In genomic region chr11:104171281-104171781, GRCm38 (mm10) we compare ENCODE assay signal across 8 mouse cellular contexts. TPM values are rescaled to one million over a fixed set of nuclear protein-coding genes. Genes with fewer than 3 reads are reported as not detected.
DNase-seq lines count a peak whose midpoint lies in the region; ATAC-seq and TF ChIP-seq lines count a peak whose summit lies in the region.
"Had no signal": no experiment of that assay in that cellular context is flagged by ENCODE, and none has a peak within 500 bp of the region (broad histone marks: within the 10 kb centered on the region; RNA-seq: fewer than 3 reads in every experiment).

No protein-coding gene starts in this region.

- DNase-seq in MEL (ENCODE audit: low read depth, low spot score): peak; percentile 60
- peak; percentile 53 to 64 for DNase-seq in adrenal gland, postnatal 36 days
- peak; percentile 73 for DNase-seq in embryonic facial prominence, embryonic 11.5 days (ENCODE audit: low spot score)
- peak; percentile 75 to 82 for DNase-seq in left cerebral cortex, adult 2 months (ENCODE audit: extremely low spot score in 1 of 2, low spot score in 2 of 2)

- H3K4me2 ChIP-seq in embryonic facial prominence, embryonic 11.5 days (ENCODE audit: low read depth, low read length): no peak overlapping the region
- peak overlapping the region; percentile 28; the same call in 1 of the 2 replicates for H3K4me2 ChIP-seq in hindbrain, embryonic 12.5 days (replicated peaks)
- peak overlapping the region; percentile 13; the same call in 1 of the 2 replicates for H3K4me2 ChIP-seq in midbrain, embryonic 12.5 days (replicated peaks)

- peak; percentile 84 for TF ChIP-seq RAD21 in MEL (IDR thresholded peaks at IDR 0.05; ENCODE audit: low read depth, low read length)

- no peak for TF ChIP-seq POLR2A in MEL (IDR thresholded peaks at IDR 0.05; ENCODE audit: control insufficient read depth in 1 of 2, insufficient read depth in 1 of 2, low read depth in 1 of 2, low read length in 2 of 2, poor library complexity in 1 of 2)
- TF ChIP-seq POLR2A in small intestine, adult 2 months (IDR thresholded peaks at IDR 0.05; ENCODE audit: low read depth, low read length): no peak

- no peaks in the 10 kb centered on the region for H3K9me3 ChIP-seq in MEL (replicated peaks; ENCODE audit: insufficient read depth, low read length)
- no peaks in the 10 kb centered on the region for H3K9me3 ChIP-seq in embryonic facial prominence, embryonic 11.5 days (replicated peaks; ENCODE audit: control insufficient read depth, low read length)
- no peaks in the 10 kb centered on the region for H3K9me3 ChIP-seq in hindbrain, embryonic 12.5 days (replicated peaks)
- no peaks in the 10 kb centered on the region for H3K9me3 ChIP-seq in midbrain, embryonic 12.5 days

- peak; percentile 89 to 97 (median 95) for TF ChIP-seq CTCF in MEL (IDR thresholded peaks at IDR 0.05 in 2 of 3, conservative IDR thresholded peaks at IDR 0.05 in 1 of 3; ENCODE audit: control insufficient read depth in 1 of 3, insufficient read depth in 1 of 3, low read depth in 2 of 3, low read length in 3 of 3, poor library complexity in 1 of 3, severe bottlenecking in 1 of 3)
- peak; percentile 96 for TF ChIP-seq CTCF in left cerebral cortex, adult 2 months (IDR thresholded peaks at IDR 0.05)
- TF ChIP-seq CTCF in small intestine, adult 2 months (IDR thresholded peaks at IDR 0.05; ENCODE audit: extremely low read depth, insufficient read length, insufficient replicate concordance, low read depth, low read length): peak; percentile 89; the same call in 1 of the 2 replicates

- no peaks in the 10 kb centered on the region; a peak in 1 of 4 replicates for H3K27me3 ChIP-seq in MEL (ENCODE audit: control insufficient read depth in 1 of 2, insufficient read depth in 2 of 2, low read length in 2 of 2)
- no peaks in the 10 kb centered on the region for H3K27me3 ChIP-seq in embryonic facial prominence, embryonic 11.5 days (ENCODE audit: control insufficient read depth, insufficient read depth, low read length)
- no peaks in the 10 kb centered on the region for H3K27me3 ChIP-seq in hindbrain, embryonic 12.5 days
- peaks cover 17% of the 10 kb centered on the region for H3K27me3 ChIP-seq in midbrain, embryonic 12.5 days
- H3K27me3 ChIP-seq in small intestine, adult 2 months (ENCODE audit: control insufficient read depth, insufficient read depth, low read length): no peaks in the 10 kb centered on the region

- no peak for ATAC-seq in embryonic facial prominence, embryonic 11.5 days (replicated peaks; ENCODE audit: insufficient number of reproducible peaks, low FRiP score, low TSS enrichment, low read depth)
- ATAC-seq in hindbrain, embryonic 12.5 days (ENCODE audit: low FRiP score): peak; percentile 32; the same call in 1 of the 2 replicates
- ATAC-seq in midbrain, embryonic 12.5 days (ENCODE audit: low FRiP score, low read depth): peak; percentile 49

- H3K27ac ChIP-seq in MEL (ENCODE audit: control insufficient read depth, low read depth, low read length): no peak overlapping the region
- H3K27ac ChIP-seq in embryonic facial prominence, embryonic 11.5 days (replicated peaks; ENCODE audit: low read depth, low read length): no peak overlapping the region
- no peak overlapping the region for H3K27ac ChIP-seq in hindbrain, embryonic 12.5 days
- peak overlapping the region; percentile 45; the same call in 1 of the 2 replicates for H3K27ac ChIP-seq in left cerebral cortex, adult 2 months
- no peak overlapping the region for H3K27ac ChIP-seq in midbrain, embryonic 12.5 days (replicated peaks)
- no peak overlapping the region for H3K27ac ChIP-seq in small intestine, adult 2 months (ENCODE audit: insufficient read depth, low read depth, low read length)
- H3K27ac ChIP-seq: macrophage had no signal

- H3K79me2 ChIP-seq in MEL (ENCODE audit: control insufficient read depth, insufficient read depth, low read length, poor library complexity): no peaks in the 10 kb centered on the region

- no peaks in the 10 kb centered on the region for H3K4me1 ChIP-seq in MEL (ENCODE audit: control insufficient read depth in 1 of 2, insufficient read depth in 2 of 2, low read length in 2 of 2)
- no peaks in the 10 kb centered on the region for H3K4me1 ChIP-seq in embryonic facial prominence, embryonic 11.5 days (ENCODE audit: control insufficient read depth, insufficient read depth, low read length)
- H3K4me1 ChIP-seq in hindbrain, embryonic 12.5 days: 0 out of 2 replicates have a peak, but pooled peaks cover 4% of the 10 kb centered on the region
- no peaks in the 10 kb centered on the region for H3K4me1 ChIP-seq in midbrain, embryonic 12.5 days
- no peaks in the 10 kb centered on the region for H3K4me1 ChIP-seq in small intestine, adult 2 months (ENCODE audit: control insufficient read depth, insufficient read depth, insufficient read length, low read length)

- H3K4me3 ChIP-seq in MEL (ENCODE audit: control insufficient read depth in 1 of 2, insufficient read depth in 1 of 2, low read depth in 2 of 2, low read length in 2 of 2): no peak overlapping the region
- H3K4me3 ChIP-seq in embryonic facial prominence, embryonic 11.5 days (ENCODE audit: low read depth, low read length): no peak overlapping the region
- no peak overlapping the region for H3K4me3 ChIP-seq in hindbrain, embryonic 12.5 days
- no peak overlapping the region for H3K4me3 ChIP-seq in left cerebral cortex, adult 2 months
- no peak overlapping the region for H3K4me3 ChIP-seq in midbrain, embryonic 12.5 days
- H3K4me3 ChIP-seq in small intestine, adult 2 months (ENCODE audit: low read depth, low read length): no peak overlapping the region

- no peak overlapping the region for H3K9ac ChIP-seq in MEL (ENCODE audit: control insufficient read depth, low read depth, low read length, poor library complexity, severe bottlenecking)
- H3K9ac ChIP-seq in embryonic facial prominence, embryonic 11.5 days (replicated peaks; ENCODE audit: low read length): no peak overlapping the region
- peak overlapping the region; percentile 47; the same call in 1 of the 2 replicates for H3K9ac ChIP-seq in hindbrain, embryonic 12.5 days
- H3K9ac ChIP-seq in midbrain, embryonic 12.5 days (replicated peaks): no peak overlapping the region

- no peak for TF ChIP-seq EP300 in MEL (IDR thresholded peaks at IDR 0.05; ENCODE audit: low read depth in 1 of 2, low read length in 2 of 2)

- WGBS in embryonic facial prominence, embryonic 11.5 days: 36% methylated on average over 12 of the region's 12 CpGs
- 34% methylated on average over 12 of the region's 12 CpGs for WGBS in hindbrain, embryonic 12.5 days
- WGBS in midbrain, embryonic 12.5 days: 39% methylated on average over 12 of the region's 12 CpGs
- WGBS in small intestine, adult 2 months: 34% methylated on average over 12 of the region's 12 CpGs

- no peaks in the 10 kb centered on the region for H3K36me3 ChIP-seq in MEL (ENCODE audit: control insufficient read depth in 1 of 2, insufficient read depth in 2 of 2, low read length in 2 of 2)
- H3K36me3 ChIP-seq in embryonic facial prominence, embryonic 11.5 days (replicated peaks; ENCODE audit: control insufficient read depth, insufficient read depth, low read depth, low read length): no peaks in the 10 kb centered on the region
- no peaks in the 10 kb centered on the region for H3K36me3 ChIP-seq in hindbrain, embryonic 12.5 days
- no peaks in the 10 kb centered on the region for H3K36me3 ChIP-seq in midbrain, embryonic 12.5 days
- no peaks in the 10 kb centered on the region for H3K36me3 ChIP-seq in small intestine, adult 2 months (ENCODE audit: control insufficient read depth, insufficient read depth, low read length)

- intact Hi-C loops in left cerebral cortex, adult 2 months (cut with DNase I): loop anchor here (1.0 to 2.0 kb wide), 3 partner anchors 39 to 184 kb away; partner anchors contain the start of gene Crhr1

TF ChIP-seq in MEL, 35 proteins besides CTCF, POLR2A, EP300 and RAD21 (continues in another document):
- TF ChIP-seq BHLHE40 (IDR thresholded peaks at IDR 0.05; ENCODE audit: borderline replicate concordance, low read depth, low read length) (0 out of 2 replicates have a peak, but pooled peaks have one; percentile 22), TAL1 (IDR thresholded peaks at IDR 0.05; ENCODE audit: low read length) (no peak), POLR2AphosphoS2 (IDR thresholded peaks at IDR 0.05; ENCODE audit: low read length) (no peak)

RNA-seq across cellular contexts. Expression of gene Sppl2c, which starts 14.8 kb away (rescaled TPM):
- not detected in 2 replicates for total RNA-seq in MEL (2012; rRNA removed)
- not detected for polyA plus RNA-seq in MEL (2012; ENCODE audit: insufficient read depth in 1 of 2, insufficient read length in 2 of 2, low read depth in 1 of 2, low replicate concordance in 2 of 2, missing spikeins in 1 of 2)
- total RNA-seq in adrenal gland, postnatal 36 days (2021): not detected
- polyA plus RNA-seq in embryonic facial prominence, embryonic 11.5 days (2014; fragmentation: Nextera tagmentation; extraction: Ambion mirVana): not detected in 2 replicates
- polyA plus RNA-seq in hindbrain, embryonic 12.5 days (2016; fragmentation: Nextera tagmentation; extraction: Ambion mirVana): not detected in 2 replicates
- not detected for total RNA-seq in left cerebral cortex, adult 2 months (2021)
- polyA plus RNA-seq in midbrain, embryonic 12.5 days (2016; fragmentation: Nextera tagmentation; extraction: Ambion mirVana): not detected in 2 replicates
- not detected in 2 replicates for polyA plus RNA-seq in small intestine, adult 2 months (2012; rRNA removed)
- polyA plus RNA-seq: macrophage had no signal

RNA-seq across cellular contexts. Expression of gene Crhr1, which starts 38.7 kb away (rescaled TPM):
- total RNA-seq in MEL (2012; rRNA removed): not detected in 2 replicates
- polyA plus RNA-seq in MEL (2012; ENCODE audit: insufficient read depth in 1 of 2, insufficient read length in 2 of 2, low read depth in 1 of 2, low replicate concordance in 2 of 2, missing spikeins in 1 of 2): not detected
- under 1 TPM in 1 of 2 experiments, not detected in 1; 0.10 TPM for total RNA-seq in adrenal gland, postnatal 36 days (2021)
- polyA plus RNA-seq in embryonic facial prominence, embryonic 11.5 days (2014; fragmentation: Nextera tagmentation; extraction: Ambion mirVana): 0.14 and 0.31 TPM in 2 replicates
- polyA plus RNA-seq in hindbrain, embryonic 12.5 days (2016; fragmentation: Nextera tagmentation; extraction: Ambion mirVana): 1.8 and 2.9 TPM in 2 replicates
- total RNA-seq in left cerebral cortex, adult 2 months (2021): 10 to 100 TPM; 27.9 to 31.8 TPM
- 0.51 and 0.65 TPM in 2 replicates for polyA plus RNA-seq in midbrain, embryonic 12.5 days (2016; fragmentation: Nextera tagmentation; extraction: Ambion mirVana)
- not detected in 2 replicates for polyA plus RNA-seq in small intestine, adult 2 months (2012; rRNA removed)
- polyA plus RNA-seq: macrophage had no signal

RNA-seq across cellular contexts. Expression of gene Mapt, which starts 59.9 kb away (rescaled TPM):
- total RNA-seq in MEL (2012; rRNA removed): 0.72 and 0.89 TPM in 2 replicates
- 1 to 10 TPM in 1 of 2 experiments, not detected in 1; 1.7 TPM for polyA plus RNA-seq in MEL (2012; ENCODE audit: insufficient read depth in 1 of 2, insufficient read length in 2 of 2, low read depth in 1 of 2, low replicate concordance in 2 of 2, missing spikeins in 1 of 2)
- total RNA-seq in adrenal gland, postnatal 36 days (2021): 100 to 1,000 TPM; 104 to 156 TPM
- polyA plus RNA-seq in embryonic facial prominence, embryonic 11.5 days (2014; fragmentation: Nextera tagmentation; extraction: Ambion mirVana): 18.2 and 27.1 TPM in 2 replicates
- 235 and 248 TPM in 2 replicates for polyA plus RNA-seq in hindbrain, embryonic 12.5 days (2016; fragmentation: Nextera tagmentation; extraction: Ambion mirVana)
- 100 to 1,000 TPM; 353 to 364 TPM for total RNA-seq in left cerebral cortex, adult 2 months (2021)
- polyA plus RNA-seq in midbrain, embryonic 12.5 days (2016; fragmentation: Nextera tagmentation; extraction: Ambion mirVana): 169 and 176 TPM in 2 replicates
- 0.74 and 1.0 TPM in 2 replicates for polyA plus RNA-seq in small intestine, adult 2 months (2012; rRNA removed)
- polyA plus RNA-seq: macrophage had no signal
